Mouse (Mus musculus) cerebellum, adult (tissue): ENCODE results near the gene Kcnj16.

Experiments used
- ATAC-seq: cut with Nextera tagmentation; 2 replicates; pipeline ENCODE4 v1.9.2; 2017; ENCODE audit warnings: mild to moderate bottlenecking, moderate library complexity, mixed read lengths; ENCODE audit not compliant: insufficient number of reproducible peaks, low FRiP score, low TSS enrichment

The Kcnj16 gene

DNA sequence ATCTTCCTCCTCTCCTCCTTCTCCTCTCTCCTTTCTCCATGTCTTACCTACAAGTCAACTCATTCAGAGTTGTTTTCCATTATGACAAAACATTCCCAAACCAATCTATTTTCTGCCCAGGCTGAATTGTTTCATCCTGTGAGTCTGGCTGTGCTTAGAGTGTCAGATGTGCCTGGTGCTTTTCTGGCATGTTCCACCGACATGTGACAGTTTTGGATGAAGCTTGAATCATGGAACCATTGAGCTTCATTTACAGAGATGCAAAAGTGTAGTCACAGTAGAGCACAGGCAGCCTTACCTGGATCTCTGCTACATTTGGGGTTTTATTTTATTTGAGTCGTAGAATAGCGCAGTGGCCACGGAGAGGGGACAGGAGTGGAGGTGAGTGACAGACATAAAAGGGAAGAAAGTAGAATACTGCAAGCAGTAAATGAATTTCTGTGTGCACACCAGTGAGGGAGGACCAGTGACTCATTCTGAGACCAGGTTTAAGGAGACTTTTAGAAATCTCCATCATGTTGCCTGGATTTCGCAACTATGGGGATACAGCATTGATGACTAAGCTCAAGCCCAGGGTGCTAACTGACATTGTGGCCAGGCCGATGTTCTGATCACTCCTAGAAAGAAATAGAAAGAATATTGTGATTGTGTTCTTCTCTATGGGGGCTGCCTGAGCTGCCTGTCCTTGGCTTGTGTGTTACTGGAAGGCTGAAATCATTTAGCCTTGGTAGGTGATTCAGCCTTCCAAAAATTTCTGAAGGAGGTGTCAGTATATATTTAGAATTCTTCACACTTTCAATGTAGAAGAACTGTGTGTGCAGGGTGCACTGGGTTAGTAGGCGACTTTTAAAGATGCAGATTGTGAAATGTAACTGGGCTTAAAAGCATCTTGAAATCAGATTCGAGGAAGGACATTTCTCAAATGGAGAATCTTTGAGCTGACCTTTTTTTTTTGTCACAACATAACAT is 87.3 kb downstream of the Kcnj16 start:
- no peak for ATAC-seq

DNA sequence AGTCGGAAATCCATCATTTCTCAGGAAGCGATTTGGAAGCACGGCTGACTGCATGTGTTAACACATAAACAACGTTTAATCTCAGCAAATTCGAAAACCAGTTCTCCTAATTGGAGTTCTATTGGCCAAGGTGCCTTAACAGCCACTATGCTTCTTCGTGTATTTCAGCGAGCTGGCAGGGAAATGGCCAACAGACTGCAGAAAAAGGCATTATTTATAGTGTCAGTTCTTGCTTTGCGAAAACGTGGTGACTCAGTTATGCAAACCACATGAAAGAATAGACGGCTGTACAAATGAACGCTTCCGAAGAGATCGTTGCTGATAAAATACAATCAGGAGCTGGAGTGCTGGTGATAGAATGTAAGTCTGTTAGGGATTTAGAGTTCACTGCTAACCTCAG is 88.2 kb downstream of the Kcnj16 start:
- ATAC-seq: no peak

DNA sequence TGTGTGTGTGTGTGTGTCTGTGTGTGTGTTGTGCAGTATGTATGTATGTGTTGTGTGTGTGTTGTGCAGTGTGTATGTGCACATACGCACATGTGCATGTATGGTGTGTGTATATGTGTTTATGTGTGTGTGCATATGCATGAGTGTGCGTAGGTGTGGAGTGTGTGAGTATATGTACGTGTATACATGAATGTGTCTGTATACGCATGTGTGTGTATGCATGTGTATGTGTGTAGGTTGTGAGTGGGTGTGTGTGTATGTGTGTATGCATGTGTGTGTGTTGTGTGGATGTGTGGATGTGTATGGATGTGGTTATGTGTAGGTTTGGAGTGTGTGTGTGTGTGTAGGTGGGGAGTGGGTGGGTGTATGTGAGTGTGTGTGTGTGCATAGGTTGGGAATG is 89.6 kb downstream of the Kcnj16 start:
- no peak for ATAC-seq

DNA sequence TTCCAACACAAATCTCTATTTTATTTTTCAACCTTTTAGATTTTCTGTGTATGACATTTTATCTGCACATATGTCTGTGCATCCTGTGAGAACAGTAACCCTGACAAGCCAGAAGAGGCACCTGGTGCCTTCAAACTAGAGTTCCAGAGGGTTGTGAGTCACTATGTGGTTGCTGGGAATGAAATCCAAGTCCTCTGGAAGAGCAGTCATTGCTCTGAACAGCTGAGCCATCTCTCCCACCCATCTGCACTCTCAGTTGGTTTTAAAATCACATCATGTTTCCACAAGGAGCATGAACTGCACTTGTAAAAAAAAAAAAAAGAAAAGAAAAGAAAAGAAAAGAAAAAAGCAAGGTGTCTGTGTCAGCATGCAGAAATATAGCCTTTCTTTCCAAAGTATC is 91.6 kb downstream of the Kcnj16 start:
- no peak for ATAC-seq

DNA sequence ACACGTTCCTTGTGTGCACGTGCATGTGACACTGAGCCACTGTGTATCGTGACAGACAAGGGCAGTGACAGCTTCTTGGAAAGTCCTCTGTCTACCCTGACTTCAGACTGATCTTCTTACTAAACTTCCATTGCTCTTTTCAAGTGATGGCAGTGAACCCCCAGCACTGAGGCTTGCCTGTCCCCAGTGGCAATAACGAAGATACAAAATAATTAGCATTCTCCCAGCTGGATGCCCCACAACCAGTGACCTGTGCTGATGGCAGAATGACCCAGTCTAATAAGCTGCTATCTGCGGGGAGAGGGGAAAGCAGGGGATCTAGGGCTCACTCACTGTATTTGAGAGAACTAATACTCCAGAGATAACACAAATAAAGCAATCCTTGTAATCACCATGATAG is 92.4 kb downstream of the Kcnj16 start:
- no peak for ATAC-seq

DNA sequence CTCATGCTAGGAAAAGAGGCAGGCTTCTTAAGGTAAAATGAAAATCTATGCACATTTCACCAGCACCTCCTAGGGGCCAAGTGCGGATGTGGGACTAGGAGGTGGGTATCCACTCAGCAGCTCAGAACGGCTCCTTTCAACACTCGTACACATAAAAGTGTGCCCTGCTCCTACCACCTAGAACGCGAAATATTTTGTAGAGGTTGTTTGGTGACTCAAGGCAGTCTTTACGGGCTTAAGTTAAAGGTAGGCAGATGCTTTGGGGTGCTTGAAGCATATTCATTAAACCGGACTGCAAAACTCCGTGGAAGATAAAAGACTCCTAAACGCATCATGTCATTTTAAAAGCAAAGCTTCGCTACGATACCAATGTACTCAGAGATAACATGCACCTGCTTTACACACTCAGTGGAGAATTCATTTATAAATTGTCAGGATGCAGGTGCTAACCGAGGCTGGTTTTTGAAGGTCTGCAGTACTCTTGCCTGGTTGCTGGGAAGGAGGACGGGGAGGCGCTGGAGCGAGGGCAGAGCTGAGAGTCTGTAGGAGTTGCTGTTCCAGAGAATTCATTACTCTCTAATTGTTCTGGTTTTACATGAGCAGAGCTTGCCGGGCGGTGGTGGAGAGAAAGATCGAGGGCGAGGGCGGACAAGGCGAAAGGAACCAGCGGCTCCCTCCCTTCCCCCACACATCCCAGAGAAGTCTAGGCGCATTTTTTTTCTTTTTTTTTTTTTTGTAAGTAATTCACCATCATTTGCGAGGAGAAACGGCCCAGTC is 97.1 kb downstream of the Kcnj16 start:
- no peak for ATAC-seq

DNA sequence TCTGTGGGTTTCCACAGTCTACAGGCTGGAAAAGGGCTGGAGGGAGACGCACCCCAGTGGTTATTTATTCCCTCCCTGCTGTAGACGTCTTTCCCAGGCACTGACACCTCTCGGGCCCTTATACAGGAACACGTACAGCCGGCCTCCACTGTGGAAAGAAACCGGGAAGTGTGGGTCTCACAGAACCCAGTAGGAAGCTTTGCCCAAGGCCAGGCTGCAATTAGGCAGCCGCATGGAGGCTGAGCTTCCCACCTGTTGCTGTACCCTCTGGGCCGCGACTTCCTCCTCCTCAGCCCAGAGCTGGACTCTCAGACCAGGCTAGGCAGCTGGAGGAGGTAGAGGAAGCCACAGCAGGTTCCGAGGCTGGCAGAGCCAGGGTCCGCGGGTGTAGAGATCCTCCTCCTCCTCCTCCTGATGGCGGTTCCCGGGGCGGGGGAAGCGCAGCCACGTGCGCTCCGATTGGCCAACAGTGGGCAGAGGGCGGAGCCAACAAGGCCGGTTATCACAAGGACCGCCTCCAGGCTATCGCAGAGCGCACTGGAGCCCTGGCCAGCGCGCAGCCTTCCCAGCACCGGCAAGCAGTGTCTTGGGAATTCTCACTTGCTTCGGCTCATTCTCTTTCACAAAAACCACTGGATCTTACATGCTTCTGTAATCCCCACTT is 97.9 kb downstream of the Kcnj16 start, which contains the start of gene Kcnj2:
TSS of gene Kcnj2 (plus strand) at position 530 of the 664 bp plus-strand sequence.
- peak; percentile 70 for ATAC-seq

DNA sequence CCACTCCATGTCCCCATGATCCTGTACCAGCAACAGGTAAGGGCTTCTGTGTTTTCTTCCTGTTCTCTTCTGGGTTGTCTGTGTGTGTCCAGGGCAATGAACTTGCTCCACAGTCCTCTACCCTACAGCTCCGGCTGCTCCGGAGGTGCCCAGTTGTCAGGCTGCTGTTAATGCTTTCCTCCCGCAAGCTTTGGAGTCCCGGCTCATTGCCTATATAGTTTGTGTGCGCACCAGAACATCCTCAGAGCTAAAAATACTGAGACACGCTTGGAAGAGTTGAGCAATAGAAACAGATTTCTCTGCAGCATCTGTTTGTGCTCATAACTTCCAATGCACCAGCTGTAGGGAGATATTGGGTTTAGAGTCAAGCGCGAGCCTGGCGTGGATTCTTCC is 98.5 kb downstream of the Kcnj16 start:
- ATAC-seq: no peak

DNA sequence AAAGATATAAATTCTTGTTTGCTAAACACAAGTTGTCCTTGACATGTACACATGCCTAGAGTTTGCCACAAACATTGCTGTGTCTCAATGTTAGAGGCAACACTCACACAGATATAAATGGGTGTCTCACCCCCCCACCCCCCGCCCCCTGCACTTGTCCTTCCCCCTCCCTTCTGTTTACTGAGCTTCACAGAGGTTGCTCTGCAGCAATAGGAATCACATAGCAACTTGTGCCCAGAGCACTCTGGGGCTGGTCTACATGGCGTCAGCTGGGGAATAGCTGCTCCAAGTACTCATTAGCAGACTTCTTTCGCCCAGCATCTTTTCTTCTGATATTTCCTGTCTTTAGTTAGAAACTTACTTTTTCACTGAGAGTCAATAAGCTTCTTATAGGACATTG is 100.0 kb downstream of the Kcnj16 start:
- ATAC-seq: no peak

DNA sequence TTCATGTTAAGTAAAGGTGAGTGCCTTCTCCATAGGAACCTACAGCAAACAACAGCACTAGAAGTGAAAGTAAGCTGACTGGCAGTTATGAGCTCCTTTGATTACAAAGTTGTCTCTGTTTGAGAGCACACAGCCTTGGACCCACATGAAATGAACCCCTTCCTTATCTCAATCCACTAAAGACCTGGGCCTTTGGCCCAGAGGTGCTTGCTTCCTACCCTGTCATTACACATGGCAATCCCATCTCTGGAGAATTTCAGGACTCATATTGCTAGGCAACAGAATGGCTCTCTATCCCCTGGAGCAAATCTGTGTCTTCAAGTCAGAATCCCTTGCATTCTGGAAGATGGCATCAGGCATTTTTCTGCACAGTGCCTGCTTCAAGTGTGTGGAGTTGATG is 102.6 kb downstream of the Kcnj16 start:
- no peak for ATAC-seq

DNA sequence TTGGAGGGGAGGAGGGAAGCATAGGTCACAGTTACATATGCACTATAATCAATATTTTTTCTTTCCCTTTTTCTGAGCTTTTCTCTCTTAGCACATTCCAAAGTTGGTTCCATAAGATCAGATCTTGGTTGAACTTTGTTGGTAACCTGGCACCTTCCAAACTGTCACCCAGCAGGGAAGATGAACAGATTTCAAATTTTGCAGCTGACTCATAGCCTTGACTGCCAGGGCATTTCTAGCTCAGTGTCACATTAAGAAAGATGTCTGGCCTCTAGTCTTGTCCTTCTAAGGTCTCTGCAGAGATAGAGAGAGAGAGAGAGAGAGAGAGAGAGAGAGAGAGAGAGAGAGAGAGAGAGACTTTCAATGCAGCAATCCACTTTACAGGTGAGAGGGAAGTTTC is 106.3 kb downstream of the Kcnj16 start:
- no peak for ATAC-seq
